Mouse (Mus musculus) lung, postnatal 0 days (tissue): ENCODE measurements at regions not wholly inside any gene's neighbourhood (a gene's known extent, or its start where the extent isn't known, plus 50 kb on each side); places are given as distances from the start of the nearest gene placed in this dataset.

ENCODE experiments used
- CTCF ChIP-seq: IDR thresholded peaks from 2 replicates; pipeline ENCODE4 v1.5.1; 2016; ENCODE audit warnings: antibody characterized with exemption, mild to moderate bottlenecking
- EP300 ChIP-seq: IDR thresholded peaks from 2 replicates; pipeline ENCODE4 v1.6.1; 2016; ENCODE audit warnings: antibody characterized with exemption, mild to moderate bottlenecking, control low read depth

DNA sequence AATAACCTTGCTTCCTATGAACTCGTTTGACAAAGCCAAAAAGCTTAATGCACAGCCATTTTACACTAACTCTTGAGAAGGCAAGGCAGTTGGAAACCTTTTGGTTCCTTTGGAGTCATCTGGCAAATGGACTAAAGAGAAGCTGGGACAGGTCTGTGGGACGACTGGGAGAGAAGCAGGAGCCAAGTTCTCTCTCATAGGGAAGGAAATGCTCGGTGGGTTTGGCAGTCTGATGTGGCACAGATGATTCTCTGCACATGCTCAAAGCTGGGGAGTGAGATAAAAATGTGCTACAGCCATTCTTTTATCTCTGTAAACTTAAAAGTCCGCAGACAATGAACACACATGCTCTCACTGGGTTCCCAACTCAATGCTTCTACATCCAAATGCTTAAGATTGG is 556.2 kb downstream of the Epha4 start:
- TF ChIP-seq CTCF (no peak), EP300 (no peak)
